Mouse (Mus musculus): ENCODE results near the gene Ptprr. TPM values are rescaled to one million over a fixed set of nuclear protein-coding genes. Genes with fewer than 3 reads are reported as not detected.

Ptprr gene
- total and polyA plus RNA-seq, 2 experiments from 2014 or later: 23.8 to 25.1 TPM

GRCm38 (mm10) chr10:116201542-116201941 is 183.5 kb downstream of the Ptprr start:
- 87% methylated on average over 8 of the region's 8 CpGs for WGBS
- H3K36me3 ChIP-seq (ENCODE audit: insufficient read depth, low read length): no peaks in the 10 kb centered on the region
- no peaks in the 10 kb centered on the region for H3K4me1 ChIP-seq (ENCODE audit: insufficient read depth, low read length)
- no peaks in the 10 kb centered on the region for H3K27me3 ChIP-seq (ENCODE audit: insufficient read depth, low read length)
- H3K9me3 ChIP-seq (ENCODE audit: low read length): no peaks in the 10 kb centered on the region
- H3K27ac ChIP-seq (ENCODE audit: low read depth, low read length): no peak overlapping the region
- H3K9ac ChIP-seq (replicated peaks; ENCODE audit: low read length, poor library complexity, severe bottlenecking): no peak overlapping the region
- ATAC-seq (ENCODE audit: low FRiP score): no peak
- H3K4me3 ChIP-seq (ENCODE audit: low read depth, low read length): no peak overlapping the region
- no peak overlapping the region for H3K4me2 ChIP-seq (ENCODE audit: low read depth, low read length, poor library complexity, severe bottlenecking)
- TF ChIP-seq CTCF (IDR thresholded peaks at IDR 0.05): no peak
- no peak for DNase-seq (ENCODE audit: low spot score)

DNA sequence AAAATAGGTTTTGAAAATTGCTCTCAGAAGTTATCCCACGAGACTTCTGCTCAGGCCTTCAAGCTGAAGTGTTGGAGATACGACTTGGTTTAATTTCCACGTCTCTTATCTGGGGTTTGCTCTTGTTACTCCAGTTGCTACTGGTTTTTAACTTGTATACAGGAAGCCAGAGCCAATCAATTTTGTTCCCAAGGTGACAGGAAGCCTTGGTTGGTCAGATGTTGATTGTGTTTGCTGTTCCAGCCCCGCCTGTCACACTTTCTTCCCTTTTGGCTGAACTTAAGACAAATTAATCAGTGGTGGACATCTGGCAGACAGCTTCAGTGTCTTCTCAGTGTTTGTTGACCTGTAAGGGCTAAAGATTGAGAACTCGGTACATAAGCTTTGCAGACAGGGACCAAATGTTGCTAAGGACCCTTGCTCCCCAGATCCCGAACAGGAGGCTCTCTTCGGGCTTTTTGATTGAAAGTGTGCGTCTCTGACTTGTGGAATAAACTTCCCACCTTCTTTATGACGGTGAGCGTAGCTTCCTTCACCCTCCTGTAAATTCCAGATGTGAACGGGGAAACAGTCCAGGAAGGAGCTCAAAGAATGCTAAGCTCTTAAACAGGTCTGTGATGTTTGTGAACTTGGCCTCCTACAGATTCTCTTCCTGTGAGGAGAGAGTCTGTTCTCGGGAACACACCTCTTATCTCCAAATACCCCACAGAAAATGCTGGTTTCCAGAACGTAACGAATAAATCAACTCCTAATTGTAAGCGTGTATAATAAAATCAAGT is 187.8 kb downstream of the Ptprr start:
- WGBS: 72% methylated on average over 15 of the region's 15 CpGs
- TF ChIP-seq CTCF (IDR thresholded peaks at IDR 0.05): no peak
- DNase-seq (ENCODE audit: low spot score): no peak
- Histone ChIP-seq H3K27me3 (ENCODE audit: insufficient read depth, low read length) (no peaks in the 10 kb centered on the region), H3K9ac (replicated peaks; ENCODE audit: low read length, poor library complexity, severe bottlenecking) (no peak overlapping the region), H3K36me3 (ENCODE audit: insufficient read depth, low read length) (no peaks in the 10 kb centered on the region), H3K9me3 (ENCODE audit: low read length) (no peaks in the 10 kb centered on the region), H3K4me1 (ENCODE audit: insufficient read depth, low read length) (no peaks in the 10 kb centered on the region), H3K4me3 (ENCODE audit: low read depth, low read length) (no peak overlapping the region), H3K4me2 (ENCODE audit: low read depth, low read length, poor library complexity, severe bottlenecking) (no peak overlapping the region), H3K27ac (ENCODE audit: low read depth, low read length) (no peak overlapping the region)
- no peak for ATAC-seq (ENCODE audit: low FRiP score)

DNA sequence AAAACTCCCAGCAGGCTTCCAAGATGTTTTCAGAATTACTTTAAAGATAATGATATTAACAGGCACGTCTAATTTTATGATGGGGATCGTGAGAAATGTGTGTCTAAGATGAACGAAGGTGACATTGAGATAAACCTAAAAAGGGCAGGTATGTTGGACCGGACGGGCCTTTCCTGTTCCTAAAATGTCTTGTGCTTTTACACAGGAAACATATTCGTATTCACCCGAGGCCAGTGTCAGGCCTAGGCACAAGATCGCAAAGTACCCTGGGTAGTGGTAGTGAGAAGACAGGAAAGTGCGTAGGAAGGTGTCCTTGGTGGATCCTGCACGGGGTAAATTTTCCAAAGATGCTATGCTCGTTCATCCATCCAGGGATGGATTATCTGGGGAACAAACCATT is 188.4 kb downstream of the Ptprr start:
- Histone ChIP-seq H3K9me3 (ENCODE audit: low read length) (no peaks in the 10 kb centered on the region), H3K4me2 (ENCODE audit: low read depth, low read length, poor library complexity, severe bottlenecking) (no peak overlapping the region)

GRCm38 (mm10) chr10:116207987-116208726 is 190.1 kb downstream of the Ptprr start:
- H3K4me1 ChIP-seq (ENCODE audit: insufficient read depth, low read length): no peaks in the 10 kb centered on the region
- no peak overlapping the region for H3K9ac ChIP-seq (replicated peaks; ENCODE audit: low read length, poor library complexity, severe bottlenecking)
- WGBS: 23% methylated on average over 9 of the region's 9 CpGs
- no peaks in the 10 kb centered on the region for H3K36me3 ChIP-seq (ENCODE audit: insufficient read depth, low read length)
- H3K4me2 ChIP-seq (ENCODE audit: low read depth, low read length, poor library complexity, severe bottlenecking): 0 out of 2 replicates have a peak overlapping the region, but pooled peaks have one; percentile 2
- no peaks in the 10 kb centered on the region for H3K27me3 ChIP-seq (ENCODE audit: insufficient read depth, low read length)
- H3K27ac ChIP-seq (ENCODE audit: low read depth, low read length): no peak overlapping the region
- peak; percentile 97 for TF ChIP-seq CTCF (IDR thresholded peaks at IDR 0.05)
- H3K4me3 ChIP-seq (ENCODE audit: low read depth, low read length): no peak overlapping the region
- ATAC-seq (ENCODE audit: low FRiP score): no peak; the same call in 1 of the 2 replicates
- DNase-seq (ENCODE audit: low spot score): peak; percentile 57
- no peaks in the 10 kb centered on the region for H3K9me3 ChIP-seq (ENCODE audit: low read length)

More for the DNA sequence above, 188.4 kb downstream of the Ptprr start:
- WGBS: 85% methylated on average over 11 of the region's 11 CpGs
- TF ChIP-seq CTCF (IDR thresholded peaks at IDR 0.05): no peak
- Histone ChIP-seq H3K4me3 (ENCODE audit: low read depth, low read length) (no peak overlapping the region), H3K4me1 (ENCODE audit: insufficient read depth, low read length) (no peaks in the 10 kb centered on the region), H3K27ac (ENCODE audit: low read depth, low read length) (no peak overlapping the region), H3K27me3 (ENCODE audit: insufficient read depth, low read length) (no peaks in the 10 kb centered on the region), H3K9ac (replicated peaks; ENCODE audit: low read length, poor library complexity, severe bottlenecking) (no peak overlapping the region), H3K36me3 (ENCODE audit: insufficient read depth, low read length) (no peaks in the 10 kb centered on the region)
- ATAC-seq (ENCODE audit: low FRiP score): no peak
- no peak for DNase-seq (ENCODE audit: low spot score)

DNA sequence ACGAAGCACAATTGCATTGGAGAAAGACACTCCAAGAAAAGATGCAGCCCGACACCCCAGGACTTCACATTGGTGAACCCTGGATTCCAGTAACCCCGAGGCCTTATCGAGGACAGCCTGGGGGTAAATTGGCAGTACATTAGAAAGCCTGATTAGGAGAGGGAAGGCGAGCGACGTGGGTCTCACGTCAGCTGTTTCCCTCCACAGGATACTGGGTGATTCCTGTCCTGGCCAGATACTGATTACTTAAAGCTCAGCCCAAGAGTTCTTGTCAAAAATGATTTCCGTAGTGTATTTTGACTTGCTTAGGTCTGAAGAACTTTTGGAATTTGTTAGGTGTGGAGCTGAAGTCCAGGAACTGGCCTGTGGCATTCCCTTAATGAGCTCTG is 190.7 kb downstream of the Ptprr start:
- H3K9me3 ChIP-seq (ENCODE audit: low read length): no peaks in the 10 kb centered on the region
- no peaks in the 10 kb centered on the region for H3K4me1 ChIP-seq (ENCODE audit: insufficient read depth, low read length)
- WGBS: 55% methylated on average over 9 of the region's 9 CpGs
- no peak overlapping the region for H3K4me3 ChIP-seq (ENCODE audit: low read depth, low read length)
- DNase-seq (ENCODE audit: low spot score) (no peak), ATAC-seq (ENCODE audit: low FRiP score) (no peak)
- no peak overlapping the region for H3K9ac ChIP-seq (replicated peaks; ENCODE audit: low read length, poor library complexity, severe bottlenecking)
- H3K27me3 ChIP-seq (ENCODE audit: insufficient read depth, low read length): no peaks in the 10 kb centered on the region
- TF ChIP-seq CTCF (IDR thresholded peaks at IDR 0.05): no peak
- no peak overlapping the region for H3K27ac ChIP-seq (ENCODE audit: low read depth, low read length)
- H3K36me3 ChIP-seq (ENCODE audit: insufficient read depth, low read length): no peaks in the 10 kb centered on the region
- no peak overlapping the region for H3K4me2 ChIP-seq (ENCODE audit: low read depth, low read length, poor library complexity, severe bottlenecking)

GRCm38 (mm10) chr10:116212127-116212526 is 194.1 kb downstream of the Ptprr start:
- 24% methylated on average over 3 of the region's 3 CpGs for WGBS
- no peak overlapping the region for H3K27ac ChIP-seq (ENCODE audit: low read depth, low read length)
- DNase-seq (ENCODE audit: low spot score) (no peak), ATAC-seq (ENCODE audit: low FRiP score) (no peak)
- no peaks in the 10 kb centered on the region for H3K36me3 ChIP-seq (ENCODE audit: insufficient read depth, low read length)
- H3K9ac ChIP-seq (replicated peaks; ENCODE audit: low read length, poor library complexity, severe bottlenecking): no peak overlapping the region
- no peaks in the 10 kb centered on the region for H3K9me3 ChIP-seq (ENCODE audit: low read length)
- no peak for TF ChIP-seq CTCF (IDR thresholded peaks at IDR 0.05)
- H3K4me3 ChIP-seq (ENCODE audit: low read depth, low read length): no peak overlapping the region
- H3K27me3 ChIP-seq (ENCODE audit: insufficient read depth, low read length): no peaks in the 10 kb centered on the region
- no peaks in the 10 kb centered on the region for H3K4me1 ChIP-seq (ENCODE audit: insufficient read depth, low read length)
- no peak overlapping the region for H3K4me2 ChIP-seq (ENCODE audit: low read depth, low read length, poor library complexity, severe bottlenecking)

All from midbrain, postnatal 0 days (tissue).